In genomic region chr7:141070058-141070862, GRCm38 (mm10) we compare ENCODE assay signal across 8 mouse cellular contexts. TPM values are rescaled to one million over a fixed set of nuclear protein-coding genes. Genes with fewer than 3 reads are reported as not detected.
DNase-seq lines count a peak whose midpoint lies in the region; ATAC-seq and TF ChIP-seq lines count a peak whose summit lies in the region.

No protein-coding gene starts in this region.

- H3K9ac ChIP-seq in MEL (ENCODE audit: control insufficient read depth, low read depth, low read length, poor library complexity, severe bottlenecking) = no peak overlapping the region
- peak overlapping the region; percentile 54 for H3K9ac ChIP-seq in heart, embryonic 16.5 days (ENCODE audit: low read length)
- no peak overlapping the region for H3K9ac ChIP-seq in liver, embryonic 16.5 days (ENCODE audit: low read depth, low read length)
- H3K9ac ChIP-seq in neural tube, embryonic 12.5 days = peak overlapping the region; percentile 47

- H3K4me2 ChIP-seq in heart, embryonic 16.5 days (ENCODE audit: low read depth, low read length) = peak overlapping the region; percentile 87
- H3K4me2 ChIP-seq in liver, embryonic 16.5 days (ENCODE audit: low read depth, low read length) = peak overlapping the region; percentile 62
- peak overlapping the region; percentile 68 for H3K4me2 ChIP-seq in neural tube, embryonic 12.5 days (replicated peaks)

- under 1% methylated on average over 50 of the region's 51 CpGs for WGBS in heart, embryonic 16.5 days
- 1% methylated on average over 51 of the region's 51 CpGs for WGBS in liver, embryonic 16.5 days (ENCODE audit: insufficient replicate concordance)
- WGBS in neural tube, embryonic 12.5 days = 2% methylated on average over 51 of the region's 51 CpGs

- H3K9me3 ChIP-seq in MEL (replicated peaks; ENCODE audit: insufficient read depth, low read length) = no peaks in the 10 kb centered on the region
- H3K9me3 ChIP-seq in heart, embryonic 16.5 days (replicated peaks; ENCODE audit: control insufficient read depth, low read length) = no peaks in the 10 kb centered on the region
- H3K9me3 ChIP-seq in liver, embryonic 16.5 days (replicated peaks; ENCODE audit: control insufficient read depth, low read length) = no peaks in the 10 kb centered on the region
- no peaks in the 10 kb centered on the region for H3K9me3 ChIP-seq in neural tube, embryonic 12.5 days

- H3K79me2 ChIP-seq in MEL (ENCODE audit: control insufficient read depth, insufficient read depth, low read length, poor library complexity) = no peaks in the 10 kb centered on the region

- peak; percentile 63 to 73 (median 67) for TF ChIP-seq CTCF in MEL (IDR thresholded peaks at IDR 0.05 in 2 of 3, conservative IDR thresholded peaks at IDR 0.05 in 1 of 3; ENCODE audit: control insufficient read depth in 1 of 3, insufficient read depth in 1 of 3, low read depth in 2 of 3, low read length in 3 of 3, poor library complexity in 1 of 3, severe bottlenecking in 1 of 3)

- ATAC-seq in erythroid progenitor cell, adult 5-6 weeks (replicated peaks; ENCODE audit: low FRiP score, poor library complexity, severe bottlenecking) = 0 out of 2 replicates have a peak, but pooled peaks have one; percentile 30
- no peak for ATAC-seq in heart, embryonic 16.5 days (replicated peaks; ENCODE audit: extremely low read depth, insufficient read depth, low FRiP score)
- peak; percentile 30; the same call in 1 of the 2 replicates for ATAC-seq in liver, embryonic 16.5 days (ENCODE audit: low read depth)
- ATAC-seq in neural tube, embryonic 12.5 days (ENCODE audit: low FRiP score, low read depth) = peak; percentile 45

- peak; percentile 65 for TF ChIP-seq RAD21 in MEL (IDR thresholded peaks at IDR 0.05; ENCODE audit: low read depth, low read length)

- no peak overlapping the region for H3K4me3 ChIP-seq in MEL (ENCODE audit: control insufficient read depth in 1 of 2, insufficient read depth in 1 of 2, low read depth in 2 of 2, low read length in 2 of 2)
- H3K4me3 ChIP-seq in brown adipose tissue, adult 24 weeks (ENCODE audit: insufficient read depth, low read depth, low read length) = peak overlapping the region; percentile 36
- H3K4me3 ChIP-seq in heart, embryonic 16.5 days (ENCODE audit: low read length) = peak overlapping the region; percentile 49
- H3K4me3 ChIP-seq in liver, embryonic 16.5 days (ENCODE audit: low read depth, low read length) = peak overlapping the region; percentile 41
- peak overlapping the region; percentile 25; the same call in 1 of the 2 replicates for H3K4me3 ChIP-seq in neural tube, embryonic 12.5 days

- H3K27ac ChIP-seq in MEL (ENCODE audit: control insufficient read depth, low read depth, low read length) = no peak overlapping the region
- no peak overlapping the region for H3K27ac ChIP-seq in brown adipose tissue, adult 24 weeks (replicated peaks; ENCODE audit: low read depth, low read length)
- no peak overlapping the region for H3K27ac ChIP-seq in heart, embryonic 16.5 days (ENCODE audit: low read length)
- H3K27ac ChIP-seq in liver, embryonic 16.5 days (ENCODE audit: low read length) = no peak overlapping the region
- no peak overlapping the region for H3K27ac ChIP-seq in neural tube, embryonic 12.5 days

- TF ChIP-seq POLR2A in MEL (IDR thresholded peaks at IDR 0.05; ENCODE audit: control insufficient read depth in 1 of 2, insufficient read depth in 1 of 2, low read depth in 1 of 2, low read length in 2 of 2, poor library complexity in 1 of 2) = no peak

- peak; percentile 55 for DNase-seq in MEL (ENCODE audit: low read depth, low spot score)
- peak; percentile 83 to 93 for DNase-seq in kidney, postnatal 25 days
- DNase-seq in thymus, postnatal 0 days (ENCODE audit: low spot score) = peak; percentile 67

- H3K27me3 ChIP-seq in MEL (ENCODE audit: control insufficient read depth in 1 of 2, insufficient read depth in 2 of 2, low read length in 2 of 2) = no peaks in the 10 kb centered on the region
- H3K27me3 ChIP-seq in heart, embryonic 16.5 days (ENCODE audit: control insufficient read depth, insufficient read depth, low read length) = peaks cover 52% of the 10 kb centered on the region
- H3K27me3 ChIP-seq in liver, embryonic 16.5 days (ENCODE audit: control insufficient read depth, insufficient read depth, low read depth, low read length) = peaks cover 40% of the 10 kb centered on the region
- H3K27me3 ChIP-seq in neural tube, embryonic 12.5 days (replicated peaks) = peaks cover 15% of the 10 kb centered on the region

- no peaks in the 10 kb centered on the region for H3K36me3 ChIP-seq in MEL (ENCODE audit: control insufficient read depth in 1 of 2, insufficient read depth in 2 of 2, low read length in 2 of 2)
- H3K36me3 ChIP-seq in heart, embryonic 16.5 days (ENCODE audit: control insufficient read depth, insufficient read depth) = no peaks in the 10 kb centered on the region
- H3K36me3 ChIP-seq in liver, embryonic 16.5 days (ENCODE audit: control insufficient read depth, insufficient read depth) = no peaks in the 10 kb centered on the region
- H3K36me3 ChIP-seq in neural tube, embryonic 12.5 days = peaks cover 36% of the 10 kb centered on the region

- no peaks in the 10 kb centered on the region for H3K4me1 ChIP-seq in MEL (ENCODE audit: control insufficient read depth in 1 of 2, insufficient read depth in 2 of 2, low read length in 2 of 2)
- H3K4me1 ChIP-seq in brown adipose tissue, adult 24 weeks (ENCODE audit: control insufficient read depth, insufficient read depth, insufficient read length, low read length) = no peaks in the 10 kb centered on the region
- peaks cover 3% of the 10 kb centered on the region; the same call in 1 of the 2 replicates for H3K4me1 ChIP-seq in heart, embryonic 16.5 days (ENCODE audit: control insufficient read depth, insufficient read depth, low read length)
- peaks cover 7% of the 10 kb centered on the region; the same call in 1 of the 2 replicates for H3K4me1 ChIP-seq in liver, embryonic 16.5 days (ENCODE audit: control insufficient read depth, low read depth, low read length)
- H3K4me1 ChIP-seq in neural tube, embryonic 12.5 days = peaks cover 13% of the 10 kb centered on the region; the same call in 1 of the 2 replicates

- TF ChIP-seq EP300 in MEL (IDR thresholded peaks at IDR 0.05; ENCODE audit: low read depth in 1 of 2, low read length in 2 of 2) = no peak

RNA-seq across cellular contexts. Expression of gene Pkp3, which starts 7.8 kb away (rescaled TPM):
- total RNA-seq in MEL (2012; rRNA removed) = not detected in 2 replicates
- polyA plus RNA-seq in MEL (2012; ENCODE audit: insufficient read depth in 1 of 2, insufficient read length in 2 of 2, low read depth in 1 of 2, low replicate concordance in 2 of 2, missing spikeins in 1 of 2) = not detected
- polyA plus RNA-seq in brown adipose tissue, adult 24 weeks (2012; ENCODE audit: insufficient read depth, insufficient read length, missing spikeins) = 1.6 TPM in 1 of 2 replicates, not detected in the other
- total RNA-seq in erythroid progenitor cell, adult 5-6 weeks (2015; ENCODE audit: low replicate concordance) = 4.3 TPM in 1 of 2 replicates, not detected in the other
- total RNA-seq in erythroid progenitor cell, adult 5-6 weeks (2017; ENCODE audit: low replicate concordance) = 0.91 and 1.3 TPM in 2 replicates
- 4.1 and 5.2 TPM in 2 replicates for polyA plus RNA-seq in heart, embryonic 16.5 days (2015; fragmentation: Nextera tagmentation; extraction: Ambion mirVana)
- 0.69 and 1.1 TPM in 2 replicates for polyA plus RNA-seq in liver, embryonic 16.5 days (2015; fragmentation: Nextera tagmentation; extraction: Ambion mirVana)
- 1.6 and 3.1 TPM in 2 replicates for polyA plus RNA-seq in neural tube, embryonic 12.5 days (2016; fragmentation: Nextera tagmentation; extraction: Ambion mirVana)
- polyA plus RNA-seq in thymus, postnatal 0 days (2015; fragmentation: Nextera tagmentation; extraction: Ambion mirVana) = 45.1 and 47.8 TPM in 2 replicates

RNA-seq across cellular contexts. Expression of gene B4galnt4, which starts 9.4 kb away (rescaled TPM):
- 0.78 and 0.81 TPM in 2 replicates for total RNA-seq in MEL (2012; rRNA removed)
- polyA plus RNA-seq in MEL (2012; ENCODE audit: insufficient read depth in 1 of 2, insufficient read length in 2 of 2, low read depth in 1 of 2, low replicate concordance in 2 of 2, missing spikeins in 1 of 2) = 1 to 10 TPM in 1 of 2 experiments, not detected in 1; 8.0 TPM
- not detected in 2 replicates for polyA plus RNA-seq in brown adipose tissue, adult 24 weeks (2012; ENCODE audit: insufficient read depth, insufficient read length, missing spikeins)
- not detected in 2 replicates for total RNA-seq in erythroid progenitor cell, adult 5-6 weeks (2015; ENCODE audit: low replicate concordance)
- total RNA-seq in erythroid progenitor cell, adult 5-6 weeks (2017; ENCODE audit: low replicate concordance) = 0.26 TPM in 1 of 2 replicates, not detected in the other
- 0.54 and 0.97 TPM in 2 replicates for polyA plus RNA-seq in heart, embryonic 16.5 days (2015; fragmentation: Nextera tagmentation; extraction: Ambion mirVana)
- 0.35 and 0.37 TPM in 2 replicates for polyA plus RNA-seq in liver, embryonic 16.5 days (2015; fragmentation: Nextera tagmentation; extraction: Ambion mirVana)
- 40.8 and 41.5 TPM in 2 replicates for polyA plus RNA-seq in neural tube, embryonic 12.5 days (2016; fragmentation: Nextera tagmentation; extraction: Ambion mirVana)
- 2.0 and 2.5 TPM in 2 replicates for polyA plus RNA-seq in thymus, postnatal 0 days (2015; fragmentation: Nextera tagmentation; extraction: Ambion mirVana)

RNA-seq across cellular contexts. Expression of gene Sigirr, which starts 30.1 kb away (rescaled TPM):
- 8.3 and 8.6 TPM in 2 replicates for total RNA-seq in MEL (2012; rRNA removed)
- 10 to 100 TPM in 1 of 2 experiments, not detected in 1; 17.5 TPM for polyA plus RNA-seq in MEL (2012; ENCODE audit: insufficient read depth in 1 of 2, insufficient read length in 2 of 2, low read depth in 1 of 2, low replicate concordance in 2 of 2, missing spikeins in 1 of 2)
- polyA plus RNA-seq in brown adipose tissue, adult 24 weeks (2012; ENCODE audit: insufficient read depth, insufficient read length, missing spikeins) = 1.1 and 2.9 TPM in 2 replicates
- 4.2 and 10.5 TPM in 2 replicates for total RNA-seq in erythroid progenitor cell, adult 5-6 weeks (2015; ENCODE audit: low replicate concordance)
- 1.5 TPM in 1 of 2 replicates, not detected in the other for total RNA-seq in erythroid progenitor cell, adult 5-6 weeks (2017; ENCODE audit: low replicate concordance)
- polyA plus RNA-seq in heart, embryonic 16.5 days (2015; fragmentation: Nextera tagmentation; extraction: Ambion mirVana) = 7.4 and 8.5 TPM in 2 replicates
- 27.2 and 28.1 TPM in 2 replicates for polyA plus RNA-seq in liver, embryonic 16.5 days (2015; fragmentation: Nextera tagmentation; extraction: Ambion mirVana)
- 1.6 and 2.3 TPM in 2 replicates for polyA plus RNA-seq in neural tube, embryonic 12.5 days (2016; fragmentation: Nextera tagmentation; extraction: Ambion mirVana)
- 45.9 and 51.9 TPM in 2 replicates for polyA plus RNA-seq in thymus, postnatal 0 days (2015; fragmentation: Nextera tagmentation; extraction: Ambion mirVana)

RNA-seq across cellular contexts. Expression of gene Gm17387, which starts 41.3 kb away (rescaled TPM):
- total RNA-seq in MEL (2012; rRNA removed) = not detected in 2 replicates
- polyA plus RNA-seq in MEL (2012; ENCODE audit: insufficient read depth in 1 of 2, insufficient read length in 2 of 2, low read depth in 1 of 2, low replicate concordance in 2 of 2, missing spikeins in 1 of 2) = not detected
- polyA plus RNA-seq in brown adipose tissue, adult 24 weeks (2012; ENCODE audit: insufficient read depth, insufficient read length, missing spikeins) = not detected in 2 replicates
- not detected in 2 replicates for total RNA-seq in erythroid progenitor cell, adult 5-6 weeks (2015; ENCODE audit: low replicate concordance)
- not detected in 2 replicates for total RNA-seq in erythroid progenitor cell, adult 5-6 weeks (2017; ENCODE audit: low replicate concordance)
- polyA plus RNA-seq in heart, embryonic 16.5 days (2015; fragmentation: Nextera tagmentation; extraction: Ambion mirVana) = not detected in 2 replicates
- polyA plus RNA-seq in liver, embryonic 16.5 days (2015; fragmentation: Nextera tagmentation; extraction: Ambion mirVana) = not detected in 2 replicates
- polyA plus RNA-seq in neural tube, embryonic 12.5 days (2016; fragmentation: Nextera tagmentation; extraction: Ambion mirVana) = not detected in 2 replicates
- polyA plus RNA-seq in thymus, postnatal 0 days (2015; fragmentation: Nextera tagmentation; extraction: Ambion mirVana) = not detected in 2 replicates

RNA-seq across cellular contexts. Expression of gene Ano9, which starts 47.3 kb away (rescaled TPM):
- 0.08 TPM in 1 of 2 replicates, not detected in the other for total RNA-seq in MEL (2012; rRNA removed)
- under 1 TPM in 1 of 2 experiments, not detected in 1; 0.03 TPM for polyA plus RNA-seq in MEL (2012; ENCODE audit: insufficient read depth in 1 of 2, insufficient read length in 2 of 2, low read depth in 1 of 2, low replicate concordance in 2 of 2, missing spikeins in 1 of 2)
- polyA plus RNA-seq in brown adipose tissue, adult 24 weeks (2012; ENCODE audit: insufficient read depth, insufficient read length, missing spikeins) = not detected in 2 replicates
- total RNA-seq in erythroid progenitor cell, adult 5-6 weeks (2015; ENCODE audit: low replicate concordance) = not detected in 2 replicates
- total RNA-seq in erythroid progenitor cell, adult 5-6 weeks (2017; ENCODE audit: low replicate concordance) = not detected in 2 replicates
- polyA plus RNA-seq in heart, embryonic 16.5 days (2015; fragmentation: Nextera tagmentation; extraction: Ambion mirVana) = 0.49 and 1.00 TPM in 2 replicates
- 1.5 and 3.8 TPM in 2 replicates for polyA plus RNA-seq in liver, embryonic 16.5 days (2015; fragmentation: Nextera tagmentation; extraction: Ambion mirVana)
- 0.22 TPM in 1 of 2 replicates, not detected in the other for polyA plus RNA-seq in neural tube, embryonic 12.5 days (2016; fragmentation: Nextera tagmentation; extraction: Ambion mirVana)
- polyA plus RNA-seq in thymus, postnatal 0 days (2015; fragmentation: Nextera tagmentation; extraction: Ambion mirVana) = 0.18 and 0.33 TPM in 2 replicates

Comparison
In these comparisons a context has a peak if more than half of its experiments do, and no peak if none do; other contexts are left out.
1. H3K4me3 ChIP-seq: peak in brown adipose tissue, adult 24 weeks (single experiment), heart, embryonic 16.5 days (single experiment), liver, embryonic 16.5 days (single experiment) and neural tube, embryonic 12.5 days (single experiment); none in MEL (0 of 2).
2. H3K9ac ChIP-seq: peak in heart, embryonic 16.5 days (single experiment) and neural tube, embryonic 12.5 days (single experiment); none in MEL (single experiment) and liver, embryonic 16.5 days (single experiment).
3. Peak in every context shown above with its lines, with median percentiles within 50 percentile points of each other: DNase-seq and H3K4me2 ChIP-seq.